Mouse (Mus musculus): ENCODE measurements around the gene Mfap1b. TPM values are rescaled to one million over a fixed set of nuclear protein-coding genes. Genes with fewer than 3 reads are reported as not detected.
A peak's percentile ranks its signal among the peaks of the same experiment; 100 is the strongest.
"Not testable (repeated sequence)": the region's sequence is repeated elsewhere in the genome, so short reads cannot be mapped to it uniquely, and the experiment has no call there.

Mfap1b gene
- polyA plus RNA-seq, 1 experiment from 2014 or later = 65.0 TPM

- Histone ChIP-seq H3K36me3 (replicated peaks; ENCODE audit: control insufficient read depth, insufficient read depth) (peaks cover 10% of the 10 kb centered on the region), H3K27me3 (ENCODE audit: control insufficient read depth, insufficient read depth, low read length) (no peaks in the 10 kb centered on the region), H3K27ac (no peak overlapping the region), H3K4me1 (replicated peaks; ENCODE audit: control insufficient read depth, insufficient read depth, low read length) (peaks cover 8% of the 10 kb centered on the region; the same call in 1 of the 2 replicates), H3K9ac (no peak overlapping the region), H3K4me2 (replicated peaks) (peak overlapping the region; percentile 76), H3K9me3 (ENCODE audit: control insufficient read depth, low read length) (no peaks in the 10 kb centered on the region), H3K4me3 (replicated peaks; ENCODE audit: low read length) (no peak overlapping the region; the same call in 1 of the 2 replicates)
- WGBS = 87% methylated on average over 2 of the region's 2 CpGs
- no peak for ATAC-seq (ENCODE audit: low FRiP score)
- DNase-seq (ENCODE audit: low spot score) = no peak
These were observed 34.1 kb upstream of the Mfap1b start for GRCm38 (mm10) chr2:121507951-121508330.

- peak overlapping the region; percentile 68 for H3K9ac ChIP-seq
These were observed 33.5 kb upstream of the Mfap1b start for GRCm38 (mm10) chr2:121507173-121507950.

GRCm38 (mm10) chr2:121505942-121506882, 32.3 kb upstream of the Mfap1b start, which contains the start of the genes Mfap1a and Wdr76:
Gene Mfap1a, minus strand, starts transcription at chr2:121506665.
Gene Wdr76, plus strand, starts transcription at chr2:121506723.
- H3K27ac ChIP-seq = 0 out of 2 replicates have a peak within 1 kb of the TSS, but pooled peaks have one; percentile 51
- H3K36me3 ChIP-seq (replicated peaks; ENCODE audit: control insufficient read depth, insufficient read depth); H3K27me3 ChIP-seq (ENCODE audit: control insufficient read depth, insufficient read depth, low read length); H3K9me3 ChIP-seq (ENCODE audit: control insufficient read depth, low read length); H3K4me1 ChIP-seq (replicated peaks; ENCODE audit: control insufficient read depth, insufficient read depth, low read length): not testable (repeated sequence)
- 3% methylated on average over 37 of the region's 42 CpGs for WGBS
- H3K9ac ChIP-seq = peak within 1 kb of the TSS; percentile 68
- peak within 1 kb of the TSS; percentile 56 for H3K4me3 ChIP-seq (replicated peaks; ENCODE audit: low read length)
- H3K4me2 ChIP-seq (replicated peaks) = peak within 1 kb of the TSS; percentile 76
- ATAC-seq (ENCODE audit: low FRiP score) (peak; percentile 90), DNase-seq (ENCODE audit: low spot score) (peak; percentile 86)

More at GRCm38 (mm10) chr2:121507173-121507950, 33.5 kb upstream of the Mfap1b start:
- Histone ChIP-seq H3K27ac (no peak overlapping the region), H3K4me3 (replicated peaks; ENCODE audit: low read length) (peak overlapping the region; percentile 56), H3K36me3 (replicated peaks; ENCODE audit: control insufficient read depth, insufficient read depth) (peaks cover 10% of the 10 kb centered on the region), H3K27me3 (ENCODE audit: control insufficient read depth, insufficient read depth, low read length) (no peaks in the 10 kb centered on the region), H3K9me3 (ENCODE audit: control insufficient read depth, low read length) (no peaks in the 10 kb centered on the region), H3K4me2 (replicated peaks) (peak overlapping the region; percentile 76), H3K4me1 (replicated peaks; ENCODE audit: control insufficient read depth, insufficient read depth, low read length) (peaks cover 8% of the 10 kb centered on the region; the same call in 1 of the 2 replicates)
- DNase-seq (ENCODE audit: low spot score) (no peak), ATAC-seq (ENCODE audit: low FRiP score) (no peak)
- 28% methylated on average over 12 of the region's 12 CpGs for WGBS

GRCm38 (mm10) chr2:121501550-121501949, 27.7 kb upstream of the Mfap1b start:
- 0 out of 2 replicates have a peak, but pooled peaks have one; percentile 12 for ATAC-seq (ENCODE audit: low FRiP score)
- not testable (repeated sequence) for H3K9me3 ChIP-seq (ENCODE audit: control insufficient read depth, low read length); H3K4me3 ChIP-seq (replicated peaks; ENCODE audit: low read length); H3K4me2 ChIP-seq (replicated peaks); H3K27me3 ChIP-seq (ENCODE audit: control insufficient read depth, insufficient read depth, low read length); H3K36me3 ChIP-seq (replicated peaks; ENCODE audit: control insufficient read depth, insufficient read depth); DNase-seq (ENCODE audit: low spot score); H3K4me1 ChIP-seq (replicated peaks; ENCODE audit: control insufficient read depth, insufficient read depth, low read length); H3K27ac ChIP-seq; H3K9ac ChIP-seq
- 83% methylated on average over 1 of the region's 6 CpGs for WGBS

GRCm38 (mm10) chr2:121484403-121484802, 10.5 kb upstream of the Mfap1b start:
- not testable (repeated sequence) for ATAC-seq (ENCODE audit: low FRiP score); H3K4me2 ChIP-seq (replicated peaks); H3K27ac ChIP-seq; H3K36me3 ChIP-seq (replicated peaks; ENCODE audit: control insufficient read depth, insufficient read depth); H3K4me1 ChIP-seq (replicated peaks; ENCODE audit: control insufficient read depth, insufficient read depth, low read length); H3K4me3 ChIP-seq (replicated peaks; ENCODE audit: low read length); H3K9ac ChIP-seq; H3K27me3 ChIP-seq (ENCODE audit: control insufficient read depth, insufficient read depth, low read length); H3K9me3 ChIP-seq (ENCODE audit: control insufficient read depth, low read length); DNase-seq (ENCODE audit: low spot score)
- WGBS = 83% methylated on average over 1 of the region's 2 CpGs

GRCm38 (mm10) chr2:121483576-121483975, 9.7 kb upstream of the Mfap1b start:
- Histone ChIP-seq H3K27ac (no peak overlapping the region), H3K9ac (no peak overlapping the region), H3K9me3 (ENCODE audit: control insufficient read depth, low read length) (no peaks in the 10 kb centered on the region), H3K4me2 (replicated peaks) (0 out of 2 replicates have a peak overlapping the region, but pooled peaks have one; percentile 1), H3K36me3 (replicated peaks; ENCODE audit: control insufficient read depth, insufficient read depth) (no peaks in the 10 kb centered on the region), H3K4me3 (replicated peaks; ENCODE audit: low read length) (no peak overlapping the region), H3K4me1 (replicated peaks; ENCODE audit: control insufficient read depth, insufficient read depth, low read length) (no peaks in the 10 kb centered on the region; the same call in 1 of the 2 replicates), H3K27me3 (ENCODE audit: control insufficient read depth, insufficient read depth, low read length) (no peaks in the 10 kb centered on the region)
- WGBS = 34% methylated on average over 8 of the region's 8 CpGs
- ATAC-seq (ENCODE audit: low FRiP score) = no peak
- no peak for DNase-seq (ENCODE audit: low spot score)

GRCm38 (mm10) chr2:121480916-121481315, 7.0 kb upstream of the Mfap1b start:
- H3K4me1 ChIP-seq (replicated peaks; ENCODE audit: control insufficient read depth, insufficient read depth, low read length); H3K36me3 ChIP-seq (replicated peaks; ENCODE audit: control insufficient read depth, insufficient read depth); H3K27me3 ChIP-seq (ENCODE audit: control insufficient read depth, insufficient read depth, low read length); H3K9me3 ChIP-seq (ENCODE audit: control insufficient read depth, low read length); H3K27ac ChIP-seq; H3K4me3 ChIP-seq (replicated peaks; ENCODE audit: low read length); H3K4me2 ChIP-seq (replicated peaks); ATAC-seq (ENCODE audit: low FRiP score); DNase-seq (ENCODE audit: low spot score); H3K9ac ChIP-seq: not testable (repeated sequence)
- WGBS = 90% methylated on average over 13 of the region's 13 CpGs

- WGBS = 54% methylated on average over 3 of the region's 3 CpGs
- no peak overlapping the region for H3K9ac ChIP-seq
- ATAC-seq (ENCODE audit: low FRiP score) (no peak), DNase-seq (ENCODE audit: low spot score) (no peak)
- no peaks in the 10 kb centered on the region; the same call in 1 of the 2 replicates for H3K4me1 ChIP-seq (replicated peaks; ENCODE audit: control insufficient read depth, insufficient read depth, low read length)
- no peaks in the 10 kb centered on the region for H3K9me3 ChIP-seq (ENCODE audit: control insufficient read depth, low read length)
- no peak overlapping the region for H3K27ac ChIP-seq
- H3K4me3 ChIP-seq (replicated peaks; ENCODE audit: low read length) = no peak overlapping the region
- H3K4me2 ChIP-seq (replicated peaks) = no peak overlapping the region
- no peaks in the 10 kb centered on the region for H3K27me3 ChIP-seq (ENCODE audit: control insufficient read depth, insufficient read depth, low read length)
- no peaks in the 10 kb centered on the region for H3K36me3 ChIP-seq (replicated peaks; ENCODE audit: control insufficient read depth, insufficient read depth)
These were observed 6.6 kb upstream of the Mfap1b start for GRCm38 (mm10) chr2:121480498-121480897.
